Mouse (Mus musculus) brain, embryonic 14.5 days (tissue): ENCODE measurements around the gene Ube4a.

Experiments
- CTCF ChIP-seq: fragments of 200-500 bp; IDR thresholded peaks from 2 replicates; pipeline ENCODE4 v1.5.1; 2012; ENCODE audit warnings: inconsistent platforms, mild to moderate bottlenecking, moderate library complexity, borderline replicate concordance; ENCODE audit not compliant: insufficient read depth, insufficient read length; ENCODE audit errors: extremely low read depth
- POLR2A ChIP-seq: fragments of 200-500 bp; IDR thresholded peaks from 2 replicates; pipeline ENCODE4 v1.6.1; 2012; ENCODE audit warnings: mild to moderate bottlenecking, inconsistent platforms, borderline replicate concordance; ENCODE audit not compliant: poor library complexity, insufficient read depth, insufficient read length, severe bottlenecking; ENCODE audit errors: extremely low read depth

DNA sequence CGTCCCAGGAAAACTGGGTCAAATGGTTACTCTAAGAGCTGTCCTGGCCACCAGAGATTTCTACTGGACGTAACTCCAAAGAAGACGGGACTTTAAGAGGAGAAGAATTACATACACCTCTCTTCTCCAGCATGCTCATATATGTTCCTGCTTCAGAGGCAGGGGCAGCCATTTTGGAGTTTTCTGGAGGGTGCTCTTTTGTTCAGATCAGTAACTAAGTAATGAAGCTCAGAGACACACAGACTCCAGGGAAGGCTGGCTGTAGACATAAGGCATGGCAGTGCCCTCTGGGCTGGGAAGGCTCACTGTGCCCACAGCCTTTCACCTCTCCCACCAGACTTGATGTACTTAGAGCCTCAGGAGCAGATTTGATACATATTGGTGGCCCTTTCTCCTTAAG is 17.1 kb upstream of the Ube4a start:
- no peak for TF ChIP-seq CTCF
- no peak for TF ChIP-seq POLR2A
